Comparison of ENCODE assay signal across 8 mouse cellular contexts in genomic region chr12:39496203-39496602, GRCm38 (mm10).
DNase-seq lines count a peak whose midpoint lies in the region; TF ChIP-seq lines count a peak whose summit lies in the region.

No protein-coding gene starts in this region.

- no peak overlapping the region for H3K9ac ChIP-seq in CH12.LX (ENCODE audit: insufficient read depth, low read depth)

- H3K27me3 ChIP-seq in CH12.LX (replicated peaks): no peaks in the 10 kb centered on the region

- H3K27ac ChIP-seq in CH12.LX (ENCODE audit: insufficient read depth, low read depth): no peak overlapping the region

- TF ChIP-seq RAD21 in CH12.LX (IDR thresholded peaks at IDR 0.05; ENCODE audit: low read depth, low read length): peak; percentile 84

- H3K4me2 ChIP-seq in CH12.LX (ENCODE audit: insufficient read depth, low read depth, poor library complexity, severe bottlenecking): no peak overlapping the region

- TF ChIP-seq POLR2A in CH12.LX (IDR thresholded peaks at IDR 0.05; ENCODE audit: low read depth, low read length): no peak

- TF ChIP-seq CTCF in CH12.LX (conservative IDR thresholded peaks at IDR 0.05 in 1 of 2, IDR thresholded peaks at IDR 0.05 in 1 of 2; ENCODE audit: low read depth in 2 of 2, low read length in 2 of 2): peak in 1 of 2 experiments; percentile 80; a peak in 2 of 4 replicates

- dilution Hi-C loops in CH12.LX (cut with MboI; ENCODE audit: extremely low pct_ligation_motif_present, extremely low pct_unique_long_range_greater_than_20kb, low sequenced_read_pairs): no loop called here

- no peak for TF ChIP-seq EP300 in CH12.LX (IDR thresholded peaks at IDR 0.05; ENCODE audit: low read length)

- H3K79me2 ChIP-seq in CH12.LX (replicated peaks; ENCODE audit: control insufficient read depth, extremely low read depth, insufficient read depth, poor library complexity, severe bottlenecking): no peaks in the 10 kb centered on the region

- peak; percentile 48 for DNase-seq in cerebellum, adult 8-10 months
- no peak for DNase-seq in cerebellum, adult 11 months
- DNase-seq in layer of hippocampus, adult 11-12 months (ENCODE audit: low spot score): peak; percentile 24
- DNase-seq in layer of hippocampus, adult 9-11 months: no peak
- DNase-seq in CH12.LX (ENCODE audit: extremely low read depth): peak; percentile 30
- DNase-seq in induced T-regulatory cell, adult 2 months (ENCODE audit: low read depth): peak; percentile 45
- DNase-seq in urinary bladder, adult 18-20 months (ENCODE audit: low spot score in 2 of 2): no peak
- no peak for DNase-seq in gastrocnemius, postnatal 10 days

- no peaks in the 10 kb centered on the region for H3K4me1 ChIP-seq in CH12.LX (ENCODE audit: control insufficient read depth in 1 of 2, insufficient read depth in 2 of 2)

- H3K4me3 ChIP-seq in CH12.LX (replicated peaks in 1 of 3; ENCODE audit: low read depth in 2 of 3, low read length in 2 of 3, poor library complexity in 1 of 3): no peak overlapping the region

- no peaks in the 10 kb centered on the region for H3K9me3 ChIP-seq in CH12.LX (replicated peaks; ENCODE audit: low read length)

- H3K36me3 ChIP-seq in CH12.LX (replicated peaks in 1 of 2; ENCODE audit: control insufficient read depth in 1 of 2, insufficient read depth in 1 of 2, low read length in 1 of 2): no peaks in the 10 kb centered on the region

- in situ Hi-C loops in CH12.LX (cut with MboI; ENCODE audit: low pct_ligation_motif_present, low pct_unique_long_range_greater_than_20kb, low sequenced_read_pairs): loop anchor here (25.0 kb wide), 2 partner anchors 1159 to 1359 kb away; no protein-coding TSS in a partner anchor

TF ChIP-seq in CH12.LX, 34 proteins besides CTCF, POLR2A, EP300 and RAD21:
- no peak for TF ChIP-seq ZMIZ1 (IDR thresholded peaks at IDR 0.05; ENCODE audit: low read depth, low read length)
- no peak for TF ChIP-seq RCOR1 (conservative IDR thresholded peaks at IDR 0.05; ENCODE audit: low read depth, low read length)
- no peak for TF ChIP-seq IRF4 (IDR thresholded peaks at IDR 0.05; ENCODE audit: low read depth, low read length)
- no peak for TF ChIP-seq JUND (conservative IDR thresholded peaks at IDR 0.05; ENCODE audit: low read depth, low read length)
- no peak for TF ChIP-seq CHD1 (IDR thresholded peaks at IDR 0.05; ENCODE audit: low read depth, low read length)
- TF ChIP-seq ELF1 (IDR thresholded peaks at IDR 0.05; ENCODE audit: low read depth, low read length): no peak
- TF ChIP-seq GABPA (IDR thresholded peaks at IDR 0.05; ENCODE audit: insufficient replicate concordance, low read depth, low read length): no peak
- TF ChIP-seq HCFC1 (IDR thresholded peaks at IDR 0.05; ENCODE audit: low read depth, low read length): no peak
- TF ChIP-seq ZNF384 (IDR thresholded peaks at IDR 0.05; ENCODE audit: low read depth, low read length): peak; percentile 9; the same call in 1 of the 2 replicates
- TF ChIP-seq ZC3H11A (IDR thresholded peaks at IDR 0.05; ENCODE audit: low read depth, low read length): peak; percentile 30
- TF ChIP-seq USF2 (conservative IDR thresholded peaks at IDR 0.05; ENCODE audit: low read depth, low read length): no peak
- no peak for TF ChIP-seq NRF1 (IDR thresholded peaks at IDR 0.05; ENCODE audit: low read depth, low read length)
- TF ChIP-seq SMC3 (IDR thresholded peaks at IDR 0.05; ENCODE audit: low read depth, low read length): peak; percentile 48
- no peak for TF ChIP-seq JUN (IDR thresholded peaks at IDR 0.05; ENCODE audit: insufficient read depth, low read depth, low read length)
- no peak for TF ChIP-seq E2F4 (IDR thresholded peaks at IDR 0.05; ENCODE audit: insufficient replicate concordance, low read depth, low read length)
- TF ChIP-seq MXI1 (IDR thresholded peaks at IDR 0.05; ENCODE audit: low read depth, low read length): no peak

Comparison
In these comparisons a context has a peak if more than half of its experiments do, and no peak if none do; other contexts are left out.
1. DNase-seq: peak in cerebellum, adult 8-10 months (single experiment), layer of hippocampus, adult 11-12 months (single experiment), CH12.LX (single experiment) and induced T-regulatory cell, adult 2 months (single experiment); none in cerebellum, adult 11 months (single experiment), layer of hippocampus, adult 9-11 months (single experiment), urinary bladder, adult 18-20 months (0 of 2) and gastrocnemius, postnatal 10 days (single experiment).